Mouse (Mus musculus): ENCODE results near the gene Zhx3. TPM values are rescaled to one million over a fixed set of nuclear protein-coding genes. Genes with fewer than 3 reads are reported as not detected.

Gene Zhx3
- polyA plus RNA-seq (2015; fragmentation: Nextera tagmentation; extraction: Ambion mirVana) = 5.9 and 6.6 TPM in 2 replicates

DNA sequence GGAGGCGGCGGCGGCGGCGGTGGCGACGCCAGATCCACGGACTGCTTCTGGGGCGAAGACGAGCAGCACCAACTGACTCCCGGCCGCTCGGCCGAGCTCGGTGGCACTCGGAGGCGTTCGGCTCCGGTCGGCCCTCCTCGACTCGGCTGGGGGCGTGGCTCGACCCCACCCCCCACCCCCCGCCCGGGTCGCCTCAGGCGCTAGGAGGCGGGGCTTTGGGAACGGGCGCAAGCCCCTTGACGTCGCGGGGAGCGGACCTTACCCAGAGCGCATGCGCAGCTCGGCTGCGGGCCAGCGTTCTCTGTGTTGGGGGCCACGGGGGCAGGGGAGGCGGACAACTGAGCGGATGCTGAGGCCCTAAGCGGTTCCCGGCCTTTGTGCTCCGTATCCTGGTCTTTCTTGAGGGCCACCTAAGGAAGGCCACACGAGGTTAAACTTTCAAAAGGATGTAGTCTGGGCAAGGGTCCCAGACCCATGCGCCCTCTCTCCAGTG lies at the start of gene Zhx3:
Gene Zhx3 (minus strand): TSS at position 109 of the 493 bp plus-strand sequence.
- no peaks in the 10 kb centered on the region for H3K9me3 ChIP-seq (ENCODE audit: control insufficient read depth, low read length)
- WGBS = 1% methylated on average over 39 of the region's 48 CpGs
- peak; percentile 98 for ATAC-seq
- H3K9ac ChIP-seq (ENCODE audit: low read depth, low read length) = peak within 1 kb of the TSS; percentile 97
- H3K36me3 ChIP-seq (ENCODE audit: control insufficient read depth, insufficient read depth, low read length) = no peaks in the 10 kb centered on the region
- H3K4me1 ChIP-seq (ENCODE audit: control insufficient read depth, insufficient read depth, low read length) = no peaks in the 10 kb centered on the region
- peak within 1 kb of the TSS; percentile 98 for H3K27ac ChIP-seq (ENCODE audit: low read length)
- H3K4me2 ChIP-seq (ENCODE audit: low read depth, low read length) = peak within 1 kb of the TSS; percentile 83
- peak within 1 kb of the TSS; percentile 92 for H3K4me3 ChIP-seq (ENCODE audit: low read length)
- no peaks in the 10 kb centered on the region for H3K27me3 ChIP-seq (replicated peaks; ENCODE audit: control insufficient read depth, insufficient read depth, low read length)

DNA sequence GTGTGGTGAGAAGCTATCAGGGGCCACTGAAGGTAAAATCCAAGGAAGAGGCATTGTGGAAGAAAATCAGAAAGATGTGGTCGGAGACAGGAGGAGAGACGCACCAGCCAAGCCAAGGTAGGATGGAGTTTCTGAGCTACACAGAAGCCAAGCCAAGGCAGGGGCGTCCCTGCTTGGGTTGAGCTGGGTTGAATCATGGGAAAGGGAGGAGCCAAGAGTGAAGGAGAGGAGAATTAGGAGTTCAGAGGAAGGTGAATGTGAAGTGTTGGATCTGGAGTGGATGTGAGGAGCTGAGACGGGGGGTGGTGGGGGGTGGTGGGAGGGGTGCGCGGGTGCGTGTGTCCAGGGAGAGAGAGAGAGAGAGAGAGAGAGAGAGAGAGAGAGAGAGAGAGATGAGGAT lies 48.5 kb upstream of the Zhx3 start:
- no peak overlapping the region for H3K4me2 ChIP-seq (ENCODE audit: low read depth, low read length)
- no peak overlapping the region for H3K27ac ChIP-seq (ENCODE audit: low read length)
- no peak for ATAC-seq
- no peaks in the 10 kb centered on the region for H3K27me3 ChIP-seq (replicated peaks; ENCODE audit: control insufficient read depth, insufficient read depth, low read length)
- no peak overlapping the region for H3K4me3 ChIP-seq (ENCODE audit: low read length)
- no peaks in the 10 kb centered on the region for H3K9me3 ChIP-seq (ENCODE audit: control insufficient read depth, low read length)
- no peaks in the 10 kb centered on the region for H3K4me1 ChIP-seq (ENCODE audit: control insufficient read depth, insufficient read depth, low read length)
- no peak overlapping the region for H3K9ac ChIP-seq (ENCODE audit: low read depth, low read length)
- H3K36me3 ChIP-seq (ENCODE audit: control insufficient read depth, insufficient read depth, low read length) = no peaks in the 10 kb centered on the region
- 56% methylated on average over 7 of the region's 7 CpGs for WGBS

DNA sequence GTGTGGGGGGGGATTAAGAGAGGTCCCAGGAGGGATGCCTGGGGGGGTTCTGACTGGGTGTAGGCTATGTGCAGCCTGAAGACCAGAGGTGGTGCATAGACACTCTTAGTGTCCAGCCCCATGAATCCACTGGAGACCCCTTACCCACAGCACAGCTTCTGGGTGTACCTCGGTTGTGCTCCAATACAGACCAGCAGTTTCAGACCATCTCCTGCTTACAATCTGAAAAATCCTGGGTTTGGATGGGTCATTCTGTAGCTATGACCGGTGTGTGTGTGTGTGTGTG lies 46.1 kb upstream of the Zhx3 start:
- H3K9me3 ChIP-seq (ENCODE audit: control insufficient read depth, low read length) = no peaks in the 10 kb centered on the region
- H3K4me1 ChIP-seq (ENCODE audit: control insufficient read depth, insufficient read depth, low read length) = peaks cover 3% of the 10 kb centered on the region; the same call in 1 of the 2 replicates
- WGBS = 79% methylated on average over 2 of the region's 2 CpGs
- ATAC-seq = no peak
- H3K36me3 ChIP-seq (ENCODE audit: control insufficient read depth, insufficient read depth, low read length) = no peaks in the 10 kb centered on the region
- H3K27me3 ChIP-seq (replicated peaks; ENCODE audit: control insufficient read depth, insufficient read depth, low read length) = no peaks in the 10 kb centered on the region
- no peak overlapping the region for H3K9ac ChIP-seq (ENCODE audit: low read depth, low read length)
- no peak overlapping the region for H3K27ac ChIP-seq (ENCODE audit: low read length)
- no peak overlapping the region for H3K4me2 ChIP-seq (ENCODE audit: low read depth, low read length)
- no peak overlapping the region for H3K4me3 ChIP-seq (ENCODE audit: low read length)

DNA sequence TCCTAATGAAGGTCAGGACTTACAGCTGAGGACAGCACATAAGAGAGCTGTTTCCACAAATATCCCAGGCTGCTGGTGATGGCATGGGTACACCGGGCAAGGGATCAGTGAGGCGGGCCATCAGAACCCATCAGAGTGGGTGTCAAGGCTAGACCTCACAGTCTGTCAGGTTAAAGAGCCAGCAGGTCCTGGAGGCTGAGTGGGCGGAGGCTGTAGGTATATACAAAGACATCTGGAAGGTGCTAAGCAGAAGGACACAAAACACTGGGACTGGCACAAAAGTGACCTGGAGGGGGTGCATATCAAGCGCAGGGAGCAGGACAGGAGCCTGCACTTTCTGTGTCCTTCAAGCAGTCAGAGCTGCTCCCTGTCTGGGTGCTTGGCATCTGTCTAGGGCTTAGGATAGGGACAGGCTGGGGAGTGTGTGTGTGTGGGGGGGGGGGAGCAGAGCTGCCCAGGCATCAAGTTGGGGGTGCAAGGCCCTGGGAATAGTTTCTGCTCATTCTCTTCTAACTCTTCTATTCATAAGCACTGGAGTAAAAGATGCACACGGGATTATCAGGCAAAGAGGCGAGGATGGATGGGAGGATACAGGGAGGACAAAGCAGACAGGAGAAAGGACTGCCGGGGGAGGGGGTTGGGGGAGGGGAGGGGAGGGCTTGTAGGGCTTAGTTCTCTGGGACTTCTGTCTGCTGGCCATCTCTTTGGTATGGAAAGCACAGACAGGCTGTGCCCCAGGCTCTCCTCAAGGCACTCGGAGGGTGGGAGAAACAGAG lies 45.5 kb upstream of the Zhx3 start:
- no peaks in the 10 kb centered on the region for H3K36me3 ChIP-seq (ENCODE audit: control insufficient read depth, insufficient read depth, low read length)
- H3K27ac ChIP-seq (ENCODE audit: low read length) = no peak overlapping the region
- no peaks in the 10 kb centered on the region for H3K9me3 ChIP-seq (ENCODE audit: control insufficient read depth, low read length)
- no peak overlapping the region for H3K4me3 ChIP-seq (ENCODE audit: low read length)
- WGBS = 65% methylated on average over 8 of the region's 8 CpGs
- peaks cover 3% of the 10 kb centered on the region; the same call in 1 of the 2 replicates for H3K4me1 ChIP-seq (ENCODE audit: control insufficient read depth, insufficient read depth, low read length)
- ATAC-seq = no peak
- no peak overlapping the region for H3K4me2 ChIP-seq (ENCODE audit: low read depth, low read length)
- H3K9ac ChIP-seq (ENCODE audit: low read depth, low read length) = no peak overlapping the region
- no peaks in the 10 kb centered on the region for H3K27me3 ChIP-seq (replicated peaks; ENCODE audit: control insufficient read depth, insufficient read depth, low read length)

DNA sequence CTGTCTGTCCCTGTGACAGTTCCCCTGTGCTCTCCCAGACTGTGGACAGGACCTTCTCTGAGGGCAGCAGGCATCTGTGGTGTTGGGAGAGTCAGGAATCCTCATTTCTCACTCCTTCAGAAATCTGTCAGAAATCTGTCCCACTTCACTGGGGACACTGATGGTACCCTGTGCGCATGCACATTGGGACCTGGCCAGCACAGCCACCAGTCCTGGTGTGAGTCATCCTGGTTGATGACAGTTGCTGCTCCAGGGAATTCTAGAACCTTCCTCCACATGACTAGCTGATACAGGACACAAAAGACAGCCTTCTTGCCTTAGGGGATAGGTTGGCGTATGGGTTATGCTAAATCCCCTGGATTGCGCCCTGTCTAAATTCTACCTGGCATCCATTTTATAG lies 44.5 kb upstream of the Zhx3 start:
- H3K4me3 ChIP-seq (ENCODE audit: low read length) = no peak overlapping the region
- H3K27me3 ChIP-seq (replicated peaks; ENCODE audit: control insufficient read depth, insufficient read depth, low read length) = peaks cover 9% of the 10 kb centered on the region
- no peaks in the 10 kb centered on the region for H3K36me3 ChIP-seq (ENCODE audit: control insufficient read depth, insufficient read depth, low read length)
- H3K27ac ChIP-seq (ENCODE audit: low read length) = no peak overlapping the region
- H3K9me3 ChIP-seq (ENCODE audit: control insufficient read depth, low read length) = no peaks in the 10 kb centered on the region
- 97% methylated on average over 3 of the region's 3 CpGs for WGBS
- ATAC-seq = no peak
- no peak overlapping the region for H3K4me2 ChIP-seq (ENCODE audit: low read depth, low read length)
- peaks cover 5% of the 10 kb centered on the region; the same call in 1 of the 2 replicates for H3K4me1 ChIP-seq (ENCODE audit: control insufficient read depth, insufficient read depth, low read length)
- no peak overlapping the region for H3K9ac ChIP-seq (ENCODE audit: low read depth, low read length)

DNA sequence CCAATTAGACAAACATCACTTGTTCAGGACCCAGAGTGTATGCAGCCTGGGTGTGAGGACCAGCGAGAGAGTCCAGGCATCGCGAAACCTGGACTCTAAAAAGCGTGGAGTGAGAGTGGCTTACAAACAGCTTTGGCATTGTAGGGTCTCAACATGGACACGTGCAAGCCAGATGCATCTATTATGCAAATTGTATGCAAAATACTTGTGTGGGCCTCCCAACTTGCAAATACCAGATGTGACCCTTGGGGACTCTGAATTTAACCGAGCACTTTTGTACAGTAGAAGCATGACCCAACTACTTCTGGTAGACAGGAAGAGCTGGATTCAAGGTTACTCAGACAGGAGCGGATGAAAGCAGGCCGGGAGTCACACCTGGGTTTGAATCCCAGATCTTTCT lies 43.9 kb upstream of the Zhx3 start:
- no peak overlapping the region for H3K27ac ChIP-seq (ENCODE audit: low read length)
- no peak for ATAC-seq
- peaks cover 11% of the 10 kb centered on the region; the same call in 1 of the 2 replicates for H3K4me1 ChIP-seq (ENCODE audit: control insufficient read depth, insufficient read depth, low read length)
- no peak overlapping the region for H3K4me2 ChIP-seq (ENCODE audit: low read depth, low read length)
- H3K27me3 ChIP-seq (replicated peaks; ENCODE audit: control insufficient read depth, insufficient read depth, low read length) = peaks cover 15% of the 10 kb centered on the region
- WGBS = 80% methylated on average over 8 of the region's 8 CpGs
- H3K9me3 ChIP-seq (ENCODE audit: control insufficient read depth, low read length) = no peaks in the 10 kb centered on the region
- no peak overlapping the region for H3K4me3 ChIP-seq (ENCODE audit: low read length)
- no peak overlapping the region for H3K9ac ChIP-seq (ENCODE audit: low read depth, low read length)
- H3K36me3 ChIP-seq (ENCODE audit: control insufficient read depth, insufficient read depth, low read length) = no peaks in the 10 kb centered on the region

DNA sequence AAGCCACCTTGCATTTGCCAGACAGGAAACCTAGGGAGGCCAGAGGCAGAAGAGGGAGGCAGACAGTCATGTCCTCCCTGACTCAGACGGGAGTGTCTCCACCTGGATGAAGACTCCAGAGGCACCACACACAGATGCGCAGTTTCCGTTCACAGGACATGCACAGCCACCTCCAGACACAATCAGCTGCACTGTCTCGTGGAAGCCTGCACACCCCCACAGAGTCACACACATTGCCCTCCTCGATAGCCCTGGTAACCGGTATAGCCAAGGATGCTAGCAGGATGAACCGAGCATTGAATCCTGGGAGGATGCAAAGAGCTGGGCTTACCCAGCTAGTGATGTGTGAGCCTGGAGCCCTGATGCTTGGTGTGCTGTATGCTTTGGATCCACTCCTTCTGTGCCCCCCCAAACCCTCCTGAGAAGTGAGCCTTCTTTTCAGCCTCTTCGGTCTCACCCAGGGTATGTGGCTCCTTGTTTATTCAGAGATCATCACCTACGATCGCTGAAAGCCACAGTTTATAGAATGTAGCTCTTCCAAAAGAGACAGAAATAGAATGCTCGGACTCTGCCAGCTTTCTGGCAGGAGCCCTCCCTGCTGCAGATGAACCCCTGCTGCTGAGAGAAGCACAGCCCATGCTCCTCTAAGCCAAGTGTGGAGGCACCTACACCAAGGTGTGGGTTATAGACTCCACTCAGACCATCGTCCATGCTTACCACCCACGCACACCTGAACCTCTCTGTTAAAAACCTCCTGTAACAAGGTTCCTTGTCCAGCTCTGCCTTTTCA lies 43.2 kb upstream of the Zhx3 start:
- peaks cover 12% of the 10 kb centered on the region; the same call in 1 of the 2 replicates for H3K4me1 ChIP-seq (ENCODE audit: control insufficient read depth, insufficient read depth, low read length)
- no peak overlapping the region for H3K4me2 ChIP-seq (ENCODE audit: low read depth, low read length)
- H3K9ac ChIP-seq (ENCODE audit: low read depth, low read length) = no peak overlapping the region
- H3K9me3 ChIP-seq (ENCODE audit: control insufficient read depth, low read length) = no peaks in the 10 kb centered on the region
- peaks cover 20% of the 10 kb centered on the region for H3K27me3 ChIP-seq (replicated peaks; ENCODE audit: control insufficient read depth, insufficient read depth, low read length)
- peak overlapping the region; percentile 58 for H3K27ac ChIP-seq (ENCODE audit: low read length)
- 54% methylated on average over 13 of the region's 13 CpGs for WGBS
- no peak overlapping the region for H3K4me3 ChIP-seq (ENCODE audit: low read length)
- ATAC-seq = no peak
- H3K36me3 ChIP-seq (ENCODE audit: control insufficient read depth, insufficient read depth, low read length) = no peaks in the 10 kb centered on the region

DNA sequence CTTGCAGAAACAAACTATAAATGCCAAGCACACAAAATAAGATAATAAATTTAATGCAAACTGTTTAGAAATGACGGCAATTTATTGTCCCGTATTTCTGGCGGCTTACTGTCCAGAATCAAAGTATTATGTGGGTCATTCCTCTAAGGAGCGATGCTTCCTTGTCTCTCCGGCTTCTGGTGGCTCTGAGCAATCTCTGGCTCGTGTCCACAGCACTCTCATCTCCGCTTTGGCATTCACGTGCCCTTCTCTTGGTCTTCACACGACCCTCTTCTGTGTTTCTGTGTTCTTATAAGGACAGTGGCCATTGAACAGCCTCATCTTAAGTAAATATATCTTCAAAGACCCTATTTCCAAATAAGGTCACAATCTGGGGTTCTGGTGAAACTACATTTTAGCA lies 41.9 kb upstream of the Zhx3 start:
- Histone ChIP-seq H3K27ac (ENCODE audit: low read length) (peak overlapping the region; percentile 58), H3K4me3 (ENCODE audit: low read length) (no peak overlapping the region), H3K36me3 (ENCODE audit: control insufficient read depth, insufficient read depth, low read length) (no peaks in the 10 kb centered on the region), H3K4me1 (ENCODE audit: control insufficient read depth, insufficient read depth, low read length) (peaks cover 12% of the 10 kb centered on the region; the same call in 1 of the 2 replicates), H3K9ac (ENCODE audit: low read depth, low read length) (no peak overlapping the region), H3K9me3 (ENCODE audit: control insufficient read depth, low read length) (no peaks in the 10 kb centered on the region), H3K27me3 (replicated peaks; ENCODE audit: control insufficient read depth, insufficient read depth, low read length) (peaks cover 25% of the 10 kb centered on the region), H3K4me2 (ENCODE audit: low read depth, low read length) (no peak overlapping the region)
- 62% methylated on average over 9 of the region's 9 CpGs for WGBS
- no peak for ATAC-seq

DNA sequence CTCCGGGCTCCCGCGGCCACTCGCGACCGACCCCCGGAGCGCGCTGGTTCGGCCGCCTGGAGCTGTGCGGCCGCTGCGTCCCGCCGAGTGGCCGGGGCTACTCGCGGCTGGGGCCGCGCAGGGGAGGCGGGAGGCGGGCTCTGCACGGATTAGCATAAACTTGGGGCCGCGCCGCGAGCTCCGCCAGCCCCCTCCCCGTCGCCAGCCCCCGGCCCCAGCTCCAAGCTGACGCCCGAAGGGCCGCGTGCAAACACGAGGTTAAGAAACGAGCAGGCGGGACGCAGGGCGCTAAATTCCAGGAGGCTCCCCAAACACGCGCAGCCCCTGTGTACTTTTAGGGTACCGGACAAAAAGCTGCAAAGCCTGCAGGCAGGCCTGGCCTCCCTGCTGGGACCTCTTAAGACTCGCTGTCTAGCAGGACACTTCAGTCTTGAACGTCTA lies 39.5 kb upstream of the Zhx3 start, which contains the start of gene Emilin3:
Gene Emilin3 (minus strand): TSS at position 98 of the 441 bp plus-strand sequence.
- H3K36me3 ChIP-seq (ENCODE audit: control insufficient read depth, insufficient read depth, low read length) = peaks cover 2% of the 10 kb centered on the region; the same call in 1 of the 2 replicates
- H3K4me1 ChIP-seq (ENCODE audit: control insufficient read depth, insufficient read depth, low read length) = peaks cover 12% of the 10 kb centered on the region; the same call in 1 of the 2 replicates
- peak within 1 kb of the TSS; percentile 57; the same call in 1 of the 2 replicates for H3K27ac ChIP-seq (ENCODE audit: low read length)
- H3K27me3 ChIP-seq (replicated peaks; ENCODE audit: control insufficient read depth, insufficient read depth, low read length) = peaks cover 25% of the 10 kb centered on the region
- peak within 1 kb of the TSS; percentile 74 for H3K9ac ChIP-seq (ENCODE audit: low read depth, low read length)
- H3K4me2 ChIP-seq (ENCODE audit: low read depth, low read length) = peak within 1 kb of the TSS; percentile 93
- under 1% methylated on average over 44 of the region's 46 CpGs for WGBS
- ATAC-seq = peak; percentile 62
- no peaks in the 10 kb centered on the region for H3K9me3 ChIP-seq (ENCODE audit: control insufficient read depth, low read length)
- peak within 1 kb of the TSS; percentile 61 for H3K4me3 ChIP-seq (ENCODE audit: low read length)

Measured in intestine, embryonic 16.5 days (tissue).